Mouse (Mus musculus): ENCODE results near the gene Olfml2a.

DNA sequence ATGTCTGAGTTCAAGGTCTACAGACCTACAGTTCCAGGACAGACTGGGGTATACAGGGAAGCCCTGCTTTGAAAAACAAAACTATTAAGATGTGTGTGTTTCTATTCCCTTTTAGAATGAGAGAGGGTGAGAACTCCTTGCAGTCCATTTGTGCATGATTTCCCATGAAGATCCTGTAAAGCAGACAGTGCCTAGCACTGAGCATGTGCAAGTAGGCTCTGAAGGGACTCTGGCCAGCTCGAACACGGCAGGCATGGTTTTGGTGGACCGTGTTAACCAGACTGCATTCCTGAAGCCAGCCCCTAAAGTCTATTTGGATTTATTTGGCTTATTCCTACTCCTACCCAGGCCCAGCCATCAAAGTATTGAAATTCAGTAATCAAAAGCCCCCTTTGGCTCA, 80.2 kb downstream of the Olfml2a start:
- TF ChIP-seq CTCF (IDR thresholded peaks at IDR 0.05; ENCODE audit: borderline replicate concordance, extremely low read depth, insufficient read depth, insufficient read length) (no peak), POLR2A (IDR thresholded peaks at IDR 0.05; ENCODE audit: borderline replicate concordance, extremely low read depth, insufficient read depth, insufficient read length, poor library complexity, severe bottlenecking) (no peak)

All from brain, embryonic 14.5 days (tissue).